In the genomic region with DNA sequence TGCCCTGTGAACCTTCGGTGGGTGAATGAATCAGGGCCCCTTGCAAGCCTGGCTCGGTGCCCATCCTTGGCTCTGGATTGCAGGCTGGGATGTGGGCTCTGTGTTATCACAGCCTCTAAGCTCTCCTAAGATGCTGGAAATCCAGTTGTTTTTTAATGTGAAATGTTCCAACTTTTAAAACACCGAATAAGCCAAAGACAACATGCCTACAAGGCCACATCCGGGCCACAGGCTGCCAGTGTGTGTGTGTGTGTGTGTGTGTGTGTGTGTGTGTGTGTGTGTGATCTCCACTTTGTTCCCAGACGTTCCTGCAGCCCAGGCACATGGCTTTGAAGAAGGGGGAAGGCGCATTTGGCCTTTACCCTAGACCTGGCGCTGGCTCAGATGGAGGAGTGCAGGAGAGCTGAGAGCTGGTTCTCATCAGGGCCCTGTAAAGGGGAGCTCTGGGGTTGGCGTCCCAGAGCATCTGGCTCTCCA, we compare ENCODE assay signal across 8 mouse cellular contexts. TPM values are rescaled to one million over a fixed set of nuclear protein-coding genes. Genes with fewer than 3 reads are reported as not detected.
DNase-seq lines count a peak whose midpoint lies in the region; ATAC-seq and TF ChIP-seq lines count a peak whose summit lies in the region.
"Had no signal": no experiment of that assay in that cellular context is flagged by ENCODE, and none has a peak within 500 bp of the region (broad histone marks: within the 10 kb centered on the region; RNA-seq: fewer than 3 reads in every experiment).

No protein-coding gene starts in this region.

- H3K9ac ChIP-seq in midbrain, embryonic 13.5 days (replicated peaks) = no peak overlapping the region
- H3K9ac ChIP-seq in embryonic facial prominence, embryonic 15.5 days = no peak overlapping the region
- no peak overlapping the region for H3K9ac ChIP-seq in intestine, postnatal 0 days (ENCODE audit: low read depth, low read length)

- no peaks in the 10 kb centered on the region for H3K9me3 ChIP-seq in midbrain, embryonic 13.5 days
- H3K9me3 ChIP-seq in midbrain, embryonic 10.5 days (replicated peaks) = no peaks in the 10 kb centered on the region
- H3K9me3 ChIP-seq in embryonic facial prominence, embryonic 15.5 days (replicated peaks) = no peaks in the 10 kb centered on the region
- no peaks in the 10 kb centered on the region for H3K9me3 ChIP-seq in intestine, postnatal 0 days (ENCODE audit: control insufficient read depth)

- H3K36me3 ChIP-seq in midbrain, embryonic 13.5 days = no peaks in the 10 kb centered on the region
- no peaks in the 10 kb centered on the region for H3K36me3 ChIP-seq in midbrain, embryonic 10.5 days
- H3K36me3 ChIP-seq in embryonic facial prominence, embryonic 15.5 days = no peaks in the 10 kb centered on the region
- no peaks in the 10 kb centered on the region for H3K36me3 ChIP-seq in intestine, postnatal 0 days (ENCODE audit: control insufficient read depth, insufficient read depth)

- H3K4me1 ChIP-seq in midbrain, embryonic 13.5 days (replicated peaks) = no peaks in the 10 kb centered on the region
- H3K4me1 ChIP-seq in midbrain, embryonic 10.5 days = peaks cover 5% of the 10 kb centered on the region; the same call in 1 of the 2 replicates
- H3K4me1 ChIP-seq in embryonic facial prominence, embryonic 15.5 days = peaks cover 31% of the 10 kb centered on the region
- no peaks in the 10 kb centered on the region for H3K4me1 ChIP-seq in intestine, postnatal 0 days (replicated peaks; ENCODE audit: control insufficient read depth, insufficient read depth, low read length)

- no peak overlapping the region for H3K27ac ChIP-seq in midbrain, embryonic 13.5 days
- no peak overlapping the region for H3K27ac ChIP-seq in midbrain, embryonic 10.5 days (replicated peaks)
- peak overlapping the region; percentile 63 for H3K27ac ChIP-seq in embryonic facial prominence, embryonic 15.5 days (replicated peaks)
- H3K27ac ChIP-seq in intestine, postnatal 0 days (ENCODE audit: low read depth, low read length) = no peak overlapping the region

- no peak overlapping the region for H3K4me2 ChIP-seq in midbrain, embryonic 13.5 days (replicated peaks)
- no peak overlapping the region for H3K4me2 ChIP-seq in embryonic facial prominence, embryonic 15.5 days (replicated peaks)
- no peak overlapping the region for H3K4me2 ChIP-seq in intestine, postnatal 0 days (replicated peaks; ENCODE audit: low read depth)

- no peak for TF ChIP-seq CTCF in intestine, postnatal 0 days (IDR thresholded peaks at IDR 0.05; ENCODE audit: low read depth)

- no peak for DNase-seq in midbrain, embryonic 10.5 days (ENCODE audit: low spot score)
- DNase-seq in heart, postnatal 4 days = peak; percentile 62
- peak; percentile 38 for DNase-seq in testis, postnatal 14 days (ENCODE audit: low spot score)
- no peak for DNase-seq in neural tube, embryonic 10.5 days (ENCODE audit: extremely low spot score, low spot score)

- 64% methylated on average over 8 of the region's 8 CpGs for WGBS in midbrain, embryonic 13.5 days
- WGBS in midbrain, embryonic 10.5 days = 76% methylated on average over 8 of the region's 8 CpGs
- 39% methylated on average over 8 of the region's 8 CpGs for WGBS in embryonic facial prominence, embryonic 15.5 days
- WGBS in intestine, postnatal 0 days = 60% methylated on average over 8 of the region's 8 CpGs

- peak; percentile 50; the same call in 1 of the 2 replicates for ATAC-seq in midbrain, embryonic 13.5 days
- ATAC-seq in embryonic facial prominence, embryonic 15.5 days (ENCODE audit: insufficient number of reproducible peaks, low FRiP score, low TSS enrichment, low read depth) = peak; percentile 73
- no peak for ATAC-seq in intestine, postnatal 0 days

- H3K27me3 ChIP-seq in midbrain, embryonic 13.5 days = no peaks in the 10 kb centered on the region
- H3K27me3 ChIP-seq in midbrain, embryonic 10.5 days (ENCODE audit: low read depth, poor library complexity, severe bottlenecking) = no peaks in the 10 kb centered on the region
- H3K27me3 ChIP-seq in embryonic facial prominence, embryonic 15.5 days = no peaks in the 10 kb centered on the region
- no peaks in the 10 kb centered on the region for H3K27me3 ChIP-seq in intestine, postnatal 0 days (replicated peaks; ENCODE audit: control insufficient read depth, insufficient read depth, low read length)

- H3K4me3 ChIP-seq in midbrain, embryonic 13.5 days (replicated peaks) = no peak overlapping the region
- no peak overlapping the region for H3K4me3 ChIP-seq in midbrain, embryonic 10.5 days
- no peak overlapping the region for H3K4me3 ChIP-seq in embryonic facial prominence, embryonic 15.5 days (replicated peaks)
- no peak overlapping the region for H3K4me3 ChIP-seq in intestine, postnatal 0 days (ENCODE audit: low read depth, low read length)
- H3K4me3 ChIP-seq: erythroblast, embryonic 14.5 days had no signal

RNA-seq across cellular contexts. Expression of gene Cfap298, which starts 52.4 kb away (rescaled TPM):
- polyA plus RNA-seq in midbrain, embryonic 13.5 days (2015; fragmentation: Nextera tagmentation; extraction: Ambion mirVana) = 43.3 and 47.0 TPM in 2 replicates
- 57.1 and 67.8 TPM in 2 replicates for polyA plus RNA-seq in midbrain, embryonic 10.5 days (2016; fragmentation: Nextera tagmentation; extraction: Ambion mirVana)
- polyA plus RNA-seq in embryonic facial prominence, embryonic 15.5 days (2015; fragmentation: Nextera tagmentation; extraction: Ambion mirVana) = 45.1 and 63.4 TPM in 2 replicates
- 10 to 100 TPM; 26.2 to 32.8 TPM for total RNA-seq in heart, postnatal 4 days (2021)
- polyA plus RNA-seq in intestine, postnatal 0 days (2015; fragmentation: Nextera tagmentation; extraction: Ambion mirVana) = 20.1 and 22.1 TPM in 2 replicates

RNA-seq across cellular contexts. Expression of gene Eva1c, which starts 56.0 kb away (rescaled TPM):
- polyA plus RNA-seq in midbrain, embryonic 13.5 days (2015; fragmentation: Nextera tagmentation; extraction: Ambion mirVana) = 1.7 and 2.6 TPM in 2 replicates
- polyA plus RNA-seq in midbrain, embryonic 10.5 days (2016; fragmentation: Nextera tagmentation; extraction: Ambion mirVana) = 0.96 and 1.8 TPM in 2 replicates
- polyA plus RNA-seq in embryonic facial prominence, embryonic 15.5 days (2015; fragmentation: Nextera tagmentation; extraction: Ambion mirVana) = 3.1 and 3.7 TPM in 2 replicates
- 1 to 10 TPM; 1.5 to 2.4 TPM for total RNA-seq in heart, postnatal 4 days (2021)
- polyA plus RNA-seq in intestine, postnatal 0 days (2015; fragmentation: Nextera tagmentation; extraction: Ambion mirVana) = 0.68 and 0.69 TPM in 2 replicates

Comparison
In these comparisons a context has a peak if more than half of its experiments do, and no peak if none do; other contexts are left out.
1. DNase-seq: peak in heart, postnatal 4 days (single experiment) and testis, postnatal 14 days (single experiment); none in midbrain, embryonic 10.5 days (single experiment) and neural tube, embryonic 10.5 days (single experiment).